Mouse (Mus musculus) olfactory bulb, adult 2 months (tissue): ENCODE results near the gene Acvr2b.

Experiments
- CTCF ChIP-seq: fragments of 200-500 bp; IDR thresholded peaks from 2 replicates; pipeline ENCODE4 v1.5.1; 2012; ENCODE audit warnings: low read depth, mild to moderate bottlenecking, low read length, moderate library complexity; ENCODE audit not compliant: insufficient read depth
- POLR2A ChIP-seq: fragments of 200-500 bp; IDR thresholded peaks from 2 replicates; pipeline ENCODE4 v1.6.1; 2012; ENCODE audit warnings: mild to moderate bottlenecking, low read depth, low read length, moderate library complexity; ENCODE audit not compliant: insufficient read depth

DNA sequence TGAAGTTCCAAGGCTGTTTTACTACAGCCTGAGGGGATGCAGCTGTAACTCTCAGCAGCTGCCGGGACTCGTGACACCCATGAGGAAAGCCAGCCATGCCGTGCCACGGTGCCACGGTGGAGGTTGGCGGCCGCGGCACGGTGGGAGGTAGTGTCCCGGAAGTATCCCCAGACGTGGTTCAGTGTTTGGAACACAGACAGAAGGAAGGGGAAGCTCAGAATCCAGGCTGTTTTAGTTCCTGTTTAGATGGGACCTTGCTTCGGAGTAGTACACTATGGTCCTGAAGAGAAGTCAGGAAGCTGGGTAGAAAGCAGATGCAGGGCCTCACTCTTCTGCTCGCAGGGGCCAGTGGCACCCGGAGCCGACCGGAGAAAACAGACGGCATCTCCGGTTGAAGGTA, 16.1 kb downstream of the Acvr2b start:
- TF ChIP-seq CTCF (no peak), POLR2A (no peak)
